Mouse (Mus musculus) intestine, postnatal 0 days (tissue): ENCODE data around the gene Obscn. TPM values are rescaled to one million over a fixed set of nuclear protein-coding genes. Genes with fewer than 3 reads are reported as not detected.

Experiments used
- ATAC-seq: fragments of 200-750 bp; cut with Nextera tagmentation; 2 replicates; pipeline ENCODE4 v1.8.0; 2017; ENCODE audit warnings: mild to moderate bottlenecking, moderate TSS enrichment, moderate library complexity
- H3K27ac ChIP-seq: fragments of 300-500 bp; sonication (generic); 2 replicates; pipeline ENCODE4 v1.5.1; 2014; ENCODE audit warnings: mild to moderate bottlenecking, low read depth, low read length, moderate library complexity
- H3K27me3 ChIP-seq: fragments of 300-500 bp; sonication (generic); replicated peaks from 2 replicates; pipeline ENCODE4 v1.6.1; 2014; ENCODE audit warnings: low read length, mixed read lengths; ENCODE audit not compliant: control insufficient read depth, insufficient read depth
- H3K36me3 ChIP-seq: fragments of 300-500 bp; sonication (generic); 2 replicates; pipeline ENCODE4 v1.6.1; 2014; ENCODE audit warnings: mild to moderate bottlenecking, moderate library complexity; ENCODE audit not compliant: control insufficient read depth, insufficient read depth
- H3K4me1 ChIP-seq: fragments of 300-500 bp; sonication (generic); replicated peaks from 2 replicates; pipeline ENCODE4 v1.6.1; 2014; ENCODE audit warnings: antibody characterized with exemption, low read length, mixed read lengths; ENCODE audit not compliant: control insufficient read depth, insufficient read depth
- H3K4me2 ChIP-seq: fragments of 300-500 bp; sonication (generic); replicated peaks from 2 replicates; pipeline ENCODE4 v1.6.1; 2014; ENCODE audit warnings: low read depth, mild to moderate bottlenecking, moderate library complexity
- H3K4me3 ChIP-seq: fragments of 300-500 bp; sonication (generic); 2 replicates; pipeline ENCODE4 v1.5.1; 2014; ENCODE audit warnings: low read depth, low read length
- H3K9ac ChIP-seq: fragments of 300-500 bp; sonication (generic); 2 replicates; pipeline ENCODE4 v1.6.1; 2014; ENCODE audit warnings: mild to moderate bottlenecking, low read depth, low read length
- H3K9me3 ChIP-seq: fragments of 300-500 bp; sonication (generic); 2 replicates; pipeline ENCODE4 v1.6.1; 2016; ENCODE audit warnings: mixed run types; ENCODE audit not compliant: control insufficient read depth
- CTCF ChIP-seq: sonication (generic); IDR thresholded peaks from 2 replicates; pipeline ENCODE4 v1.5.1; 2016; ENCODE audit warnings: low read depth, mild to moderate bottlenecking, control low read depth, antibody characterized with exemption, moderate library complexity
- WGBS: fragments of 180-500 bp; shearing (Covaris S2); extraction: QIAGEN DNeasy Blood & Tissue Kit; methylation state at CpG from one replicate; pipeline ENCODE4 v1.1.7; 2014; 5-methylcytosine and 5-hydroxymethylcytosine counted together
- polyA plus RNA-seq: library from polyadenylated mRNA; unstranded; fragments of >200 nt; fragmentation: Nextera tagmentation; extraction: Ambion mirVana; gene quantifications from 2 replicates; pipeline ENCODE4 v1.2.1, GENCODE M21; 2015

Obscn gene
- polyA plus RNA-seq, 1 experiment from 2014 or later, result 0.23 TPM

GRCm38 (mm10) chr11:59154220-59154619 is 18.0 kb upstream of the Obscn start:
- Histone ChIP-seq H3K4me1 (no peaks in the 10 kb centered on the region), H3K4me3 (no peak overlapping the region), H3K4me2 (no peak overlapping the region), H3K36me3 (peaks cover 18% of the 10 kb centered on the region), H3K27me3 (no peaks in the 10 kb centered on the region), H3K27ac (no peak overlapping the region), H3K9me3 (no peaks in the 10 kb centered on the region), H3K9ac (no peak overlapping the region)
- WGBS, result 87% methylated on average over 7 of the region's 7 CpGs
- ATAC-seq, result no peak
- no peak for TF ChIP-seq CTCF

- TF ChIP-seq CTCF, result peak; percentile 52
- H3K36me3 ChIP-seq, result no peaks in the 10 kb centered on the region
- H3K4me2 ChIP-seq, result no peak overlapping the region
- no peaks in the 10 kb centered on the region for H3K9me3 ChIP-seq
- H3K4me1 ChIP-seq, result no peaks in the 10 kb centered on the region
- ATAC-seq, result no peak
- no peak overlapping the region for H3K4me3 ChIP-seq
- H3K27ac ChIP-seq, result no peak overlapping the region
- 35% methylated on average over 3 of the region's 3 CpGs for WGBS
- no peak overlapping the region for H3K9ac ChIP-seq
- no peaks in the 10 kb centered on the region for H3K27me3 ChIP-seq
Measured at GRCm38 (mm10) chr11:59151729-59152128, 15.5 kb upstream of the Obscn start.

- H3K9me3 ChIP-seq, result no peaks in the 10 kb centered on the region
- TF ChIP-seq CTCF, result no peak
- no peaks in the 10 kb centered on the region for H3K36me3 ChIP-seq
- no peaks in the 10 kb centered on the region for H3K4me1 ChIP-seq
- H3K9ac ChIP-seq, result no peak overlapping the region
- no peaks in the 10 kb centered on the region for H3K27me3 ChIP-seq
- no peak for ATAC-seq
- H3K4me3 ChIP-seq, result no peak overlapping the region
- H3K4me2 ChIP-seq, result no peak overlapping the region
- no peak overlapping the region for H3K27ac ChIP-seq
- WGBS, result 60% methylated on average over 3 of the region's 3 CpGs
Measured at GRCm38 (mm10) chr11:59149302-59149701, 13.1 kb upstream of the Obscn start.

GRCm38 (mm10) chr11:59142962-59143361 is 6.8 kb upstream of the Obscn start:
- TF ChIP-seq CTCF, result no peak
- H3K4me2 ChIP-seq, result no peak overlapping the region
- no peaks in the 10 kb centered on the region for H3K36me3 ChIP-seq
- peaks cover 2% of the 10 kb centered on the region; the same call in 1 of the 2 replicates for H3K27me3 ChIP-seq
- ATAC-seq, result no peak
- no peak overlapping the region for H3K4me3 ChIP-seq
- no peak overlapping the region for H3K27ac ChIP-seq
- no peaks in the 10 kb centered on the region for H3K4me1 ChIP-seq
- no peaks in the 10 kb centered on the region for H3K9me3 ChIP-seq
- 84% methylated on average over 5 of the region's 5 CpGs for WGBS
- H3K9ac ChIP-seq, result no peak overlapping the region

- no peak overlapping the region for H3K9ac ChIP-seq
- no peak overlapping the region for H3K27ac ChIP-seq
- H3K9me3 ChIP-seq, result no peaks in the 10 kb centered on the region
- no peaks in the 10 kb centered on the region for H3K4me1 ChIP-seq
- H3K4me3 ChIP-seq, result 0 out of 2 replicates have a peak overlapping the region, but pooled peaks have one; percentile 7
- no peaks in the 10 kb centered on the region for H3K36me3 ChIP-seq
- ATAC-seq, result no peak
- WGBS, result 13% methylated on average over 14 of the region's 14 CpGs
- H3K27me3 ChIP-seq, result peaks cover 13% of the 10 kb centered on the region; the same call in 1 of the 2 replicates
- peak overlapping the region; percentile 44 for H3K4me2 ChIP-seq
- no peak for TF ChIP-seq CTCF
Measured at GRCm38 (mm10) chr11:59141772-59142370, 5.7 kb upstream of the Obscn start.

- Histone ChIP-seq H3K27me3 (peaks cover 43% of the 10 kb centered on the region), H3K4me1 (no peaks in the 10 kb centered on the region), H3K27ac (no peak overlapping the region), H3K9ac (no peak overlapping the region), H3K4me3 (no peak overlapping the region), H3K4me2 (no peak overlapping the region), H3K9me3 (no peaks in the 10 kb centered on the region), H3K36me3 (no peaks in the 10 kb centered on the region)
- TF ChIP-seq CTCF, result no peak
- WGBS, result 73% methylated on average over 19 of the region's 19 CpGs
- no peak for ATAC-seq
Measured at GRCm38 (mm10) chr11:59138537-59139486, 2.6 kb upstream of the Obscn start.
